Mouse (Mus musculus): ENCODE measurements around the gene Cnot10. TPM values are rescaled to one million over a fixed set of nuclear protein-coding genes. Genes with fewer than 3 reads are reported as not detected.

Cnot10 gene
- 10 to 100 TPM; 31.3 to 37.0 TPM for total RNA-seq (2021)
- long read RNA-seq, experiment 1, transcript Cnot10-201 (20 exons, 2,853 nt) = major isoform, 13 of 34 reads
- long read RNA-seq, experiment 1, partial matches to known transcripts = 2 of 34 reads
- long read RNA-seq, experiment 1, other reads (novel, unspliced or antisense) = 19 of 34 reads
- long read RNA-seq, experiment 2, transcript Cnot10-201 (20 exons, 2,853 nt) = major isoform, 20 of 47 reads
- long read RNA-seq, experiment 2, partial matches to known transcripts = 5 of 47 reads
- long read RNA-seq, experiment 2, other reads (novel, unspliced or antisense) = 22 of 47 reads

DNA sequence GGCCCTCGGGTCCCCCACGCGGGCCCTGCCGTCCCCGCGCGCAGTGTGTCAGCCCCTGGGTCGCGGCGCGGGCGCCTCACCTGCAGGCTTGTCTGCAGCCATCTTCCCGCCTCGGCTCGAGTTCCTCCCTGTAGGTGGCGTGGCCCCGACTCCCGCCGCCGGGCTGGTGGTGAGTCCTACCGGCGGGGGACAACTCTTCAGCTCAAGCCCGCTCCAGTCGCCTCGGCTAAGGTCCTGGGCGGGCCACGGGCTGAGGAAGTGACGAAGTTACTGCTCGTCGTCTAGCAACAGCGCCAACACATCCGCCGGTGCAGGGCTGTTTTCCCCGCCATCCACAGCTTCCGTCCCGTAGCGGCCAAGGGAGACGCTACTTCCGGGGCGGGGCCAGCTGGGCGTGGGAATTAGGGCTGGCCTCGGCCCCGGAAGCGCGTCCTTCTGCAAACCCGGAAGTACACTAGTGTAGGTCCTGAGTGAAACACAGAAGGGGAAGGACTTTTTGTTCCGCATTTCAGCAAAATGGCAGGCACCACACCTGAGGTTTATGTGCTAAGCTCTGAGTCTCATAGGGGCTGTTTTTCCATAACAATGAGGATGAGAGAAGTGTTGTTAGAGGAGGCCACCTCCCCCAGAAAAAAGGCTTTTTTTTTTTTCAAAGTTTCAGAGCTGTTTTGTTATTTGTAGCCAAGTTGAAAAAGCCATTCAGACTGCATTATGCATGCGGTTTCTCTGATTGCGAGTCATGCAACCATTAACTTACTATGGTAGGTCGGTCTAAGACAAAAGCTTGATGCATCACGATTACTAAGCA, at the start of gene Cnot10:
Cnot10 (minus strand) TSS at position 346 of the 808 bp plus-strand sequence.
- DNase-seq (ENCODE audit: low spot score in 2 of 2) = peak; percentile 96 to 98

- peak in 1 of 2 experiments; percentile 32 for DNase-seq (ENCODE audit: low spot score in 2 of 2)
Observed at GRCm38 (mm10) chr9:114688953-114689407, 49.0 kb upstream of the Cnot10 start.

DNA sequence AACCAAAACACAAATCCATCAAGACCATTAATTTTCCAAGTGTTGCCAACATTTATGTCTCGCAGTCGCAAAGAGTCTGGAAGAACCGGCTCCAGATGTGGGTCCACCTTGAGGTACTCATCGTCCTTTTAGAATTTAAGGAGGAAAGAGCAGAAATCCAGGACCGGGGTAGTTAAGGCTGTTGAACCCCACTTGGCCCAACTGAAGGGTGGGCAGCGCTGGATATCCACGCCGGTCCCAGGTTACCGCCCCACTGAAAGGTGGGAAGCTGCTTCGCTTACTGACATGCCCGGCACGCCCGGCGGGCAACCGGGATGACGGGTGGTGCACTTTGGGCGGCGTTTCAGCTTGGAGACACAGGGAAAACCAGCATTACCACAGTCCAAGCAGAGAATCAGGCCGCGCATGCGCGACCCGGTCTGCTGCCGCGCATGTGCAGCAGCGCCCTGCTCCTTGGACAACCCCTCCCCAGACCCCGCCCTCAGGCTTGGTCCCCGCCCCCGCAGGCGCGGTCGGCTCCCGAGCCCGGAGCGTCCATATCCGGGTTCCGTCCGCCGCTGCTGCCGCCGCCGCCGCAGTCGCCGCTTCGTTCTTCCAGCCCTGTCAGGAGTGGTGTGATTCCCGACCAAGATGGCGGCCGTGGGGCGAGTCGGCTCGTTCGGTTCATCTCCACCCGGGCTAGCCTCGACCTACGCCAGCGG, 48.4 kb upstream of the Cnot10 start, which contains the start of gene Dync1li1:
Dync1li1 (plus strand) TSS at position 539 of the 701 bp plus-strand sequence.
- peak; percentile 98 for DNase-seq (ENCODE audit: low spot score in 2 of 2)

- DNase-seq (ENCODE audit: low spot score in 2 of 2) = no peak
Observed at GRCm38 (mm10) chr9:114687639-114688038, 47.7 kb upstream of the Cnot10 start.

DNA sequence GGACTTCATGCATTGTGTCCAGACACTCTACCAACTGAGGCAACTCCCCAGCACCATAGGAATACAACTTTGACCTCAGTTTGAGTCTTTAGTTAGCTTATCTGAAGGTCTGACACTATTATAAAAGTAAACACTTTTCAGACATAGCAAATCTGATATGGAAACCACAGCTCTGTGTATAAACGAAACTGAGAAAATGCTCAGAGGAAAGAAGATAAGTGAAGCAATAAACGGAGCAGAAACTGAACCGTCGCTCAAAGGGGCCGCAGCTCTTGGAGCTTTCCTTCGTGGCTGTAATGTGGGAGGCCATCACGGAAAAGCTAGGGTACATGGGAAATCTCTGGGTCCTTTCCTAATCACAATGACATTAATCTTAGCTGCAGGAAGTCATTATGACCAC, 46.3 kb upstream of the Cnot10 start:
- DNase-seq (ENCODE audit: low spot score in 2 of 2) = no peak

DNA sequence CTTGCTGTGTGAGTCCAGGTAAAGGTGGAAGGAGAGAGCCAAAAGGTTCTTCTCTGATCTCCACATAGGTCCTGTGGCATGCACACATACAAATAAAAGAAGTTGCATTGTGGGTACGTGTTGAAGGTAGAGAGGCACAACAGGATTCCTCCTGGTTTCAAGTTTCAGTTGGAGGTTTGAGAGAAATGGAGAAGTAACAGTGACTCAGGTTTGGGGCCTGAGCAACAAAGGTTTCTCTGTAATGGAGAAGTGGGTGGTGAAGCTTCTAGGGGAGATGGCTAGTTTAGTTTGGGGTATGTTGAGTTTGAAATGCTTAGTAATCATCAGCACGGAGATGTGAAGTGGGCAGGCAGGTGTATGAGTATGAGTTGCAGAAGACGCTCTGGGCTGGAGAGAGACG, 42.2 kb upstream of the Cnot10 start:
- DNase-seq (ENCODE audit: low spot score in 2 of 2) = no peak

GRCm38 (mm10) chr9:114680531-114680930, 40.5 kb upstream of the Cnot10 start:
- DNase-seq (ENCODE audit: low spot score in 2 of 2) = no peak

DNA sequence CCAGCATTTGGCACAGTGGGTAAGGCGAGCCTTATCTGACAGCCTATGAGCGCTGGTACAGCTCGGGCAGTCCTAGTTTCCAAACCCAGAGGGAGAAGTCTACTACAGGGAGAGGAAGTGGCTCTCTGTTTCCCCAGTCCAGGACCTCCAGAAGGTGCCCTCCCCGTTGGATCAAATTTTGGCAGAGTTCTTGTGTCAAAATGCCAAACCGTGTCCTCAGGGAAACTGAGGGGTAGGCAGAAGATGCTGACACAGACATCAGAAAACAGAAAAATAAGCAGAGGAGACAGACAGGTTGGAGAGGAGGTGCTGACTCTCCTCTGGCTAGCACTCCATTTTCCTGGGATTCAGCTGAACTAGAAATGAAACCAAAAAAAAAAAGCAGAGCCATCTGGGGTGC, 40.0 kb upstream of the Cnot10 start:
- no peak for DNase-seq (ENCODE audit: low spot score in 2 of 2)

GRCm38 (mm10) chr9:114678576-114678975, 38.6 kb upstream of the Cnot10 start:
- DNase-seq (ENCODE audit: low spot score in 2 of 2) = no peak

DNA sequence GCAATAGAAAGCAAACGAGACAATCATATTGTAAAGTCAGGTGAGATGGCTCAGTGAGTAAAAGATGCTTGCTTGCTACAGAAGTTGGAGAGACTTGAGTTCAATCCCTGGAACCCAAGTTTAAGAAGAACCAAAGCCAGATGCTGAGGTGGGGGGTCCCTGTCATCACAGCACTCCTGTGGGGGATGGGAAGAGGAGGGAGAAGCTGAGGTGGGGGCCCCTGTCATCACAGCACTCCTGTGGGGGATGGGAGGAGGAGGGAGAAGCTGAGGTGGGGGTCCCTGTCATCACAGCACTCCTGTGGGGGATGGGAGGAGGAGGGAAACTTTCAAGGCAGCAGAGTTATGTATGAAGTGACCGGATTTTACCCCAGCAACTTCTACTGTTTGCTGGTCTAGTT, 33.6 kb upstream of the Cnot10 start:
- DNase-seq (ENCODE audit: low spot score in 2 of 2) = no peak

DNA sequence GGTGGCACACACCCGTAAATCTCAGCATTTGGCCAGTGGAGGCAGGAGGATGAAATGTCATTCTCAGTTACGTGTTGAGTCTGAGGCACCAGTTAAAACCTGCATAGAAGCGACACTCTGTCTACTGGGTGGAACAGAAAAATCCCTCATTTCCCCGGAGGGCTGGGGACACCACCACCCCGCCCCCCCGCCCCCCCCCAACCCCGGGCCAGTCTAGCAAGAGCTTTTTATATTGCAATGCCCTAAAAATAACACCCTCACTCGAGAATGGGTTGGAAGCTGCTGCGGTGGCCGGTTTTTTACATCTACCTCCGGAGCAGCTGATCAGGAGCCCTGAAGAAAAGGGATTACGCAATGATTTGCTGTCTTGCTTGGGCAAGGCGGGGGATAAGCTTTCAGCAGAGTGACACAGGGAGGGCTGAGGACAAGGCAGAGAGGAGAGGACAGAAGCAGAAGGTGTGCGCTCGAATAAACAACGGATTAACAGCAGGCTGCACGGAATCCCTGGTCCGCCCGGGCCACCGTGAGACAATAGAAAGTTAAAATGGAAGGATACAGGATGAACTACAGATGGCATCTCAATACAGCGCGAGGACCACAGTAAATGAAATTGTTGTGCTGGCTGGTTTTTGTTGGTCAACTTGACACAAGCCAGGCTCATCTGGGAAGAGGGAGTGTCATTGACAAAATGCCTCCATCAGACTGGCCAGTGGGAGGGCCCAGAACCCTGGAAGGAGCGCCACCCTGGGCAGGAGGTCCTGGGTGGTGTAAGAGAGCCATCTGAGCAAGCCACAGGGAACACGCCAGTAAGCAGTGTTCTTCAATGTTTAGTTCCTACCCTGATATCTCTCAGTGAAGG, 32.9 kb upstream of the Cnot10 start:
- DNase-seq (ENCODE audit: low spot score in 2 of 2) = no peak

DNA sequence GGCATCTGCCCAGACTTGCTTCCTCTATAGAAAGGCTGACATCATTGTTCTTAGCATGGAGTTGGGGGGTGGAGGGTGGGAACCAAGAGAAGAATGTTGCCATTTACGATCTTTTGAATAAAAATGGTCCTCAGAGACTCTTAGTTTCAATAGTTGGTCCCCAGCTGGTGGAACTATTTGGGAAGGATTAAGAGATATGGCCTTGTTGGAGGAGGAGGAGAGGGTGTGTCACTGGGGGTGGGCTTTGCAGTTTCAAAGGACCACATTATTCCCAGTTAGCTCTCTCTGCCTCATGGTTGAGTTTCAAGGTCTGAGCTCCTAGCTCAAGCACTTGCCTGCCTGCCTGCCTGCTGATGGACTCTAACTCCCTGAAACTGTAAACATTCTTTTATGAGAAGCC, 32.0 kb upstream of the Cnot10 start:
- DNase-seq (ENCODE audit: low spot score in 2 of 2) = no peak

DNA sequence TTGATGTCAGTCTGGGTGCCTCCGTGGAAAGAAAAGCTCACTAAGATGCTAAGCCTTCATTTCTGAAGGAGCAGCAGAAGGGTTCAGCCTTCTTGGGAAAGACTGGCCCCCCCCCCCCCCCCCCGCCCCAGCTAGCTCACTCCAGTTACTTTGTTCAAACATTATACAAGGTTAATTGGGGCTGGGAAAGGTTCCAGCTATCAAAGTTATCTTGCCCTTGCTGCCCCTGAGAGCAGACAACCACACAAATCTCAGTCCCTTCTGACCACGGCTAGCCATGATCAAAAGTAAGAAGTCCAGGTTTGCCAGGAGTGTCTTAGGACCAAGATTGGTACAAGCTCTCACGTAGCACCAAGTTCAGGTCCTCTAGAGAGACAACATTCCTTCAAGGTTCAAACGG, 29.0 kb upstream of the Cnot10 start:
- no peak for DNase-seq (ENCODE audit: low spot score in 2 of 2)

GRCm38 (mm10) chr9:114668047-114668446, 28.1 kb upstream of the Cnot10 start:
- DNase-seq (ENCODE audit: low spot score in 2 of 2) = no peak

DNA sequence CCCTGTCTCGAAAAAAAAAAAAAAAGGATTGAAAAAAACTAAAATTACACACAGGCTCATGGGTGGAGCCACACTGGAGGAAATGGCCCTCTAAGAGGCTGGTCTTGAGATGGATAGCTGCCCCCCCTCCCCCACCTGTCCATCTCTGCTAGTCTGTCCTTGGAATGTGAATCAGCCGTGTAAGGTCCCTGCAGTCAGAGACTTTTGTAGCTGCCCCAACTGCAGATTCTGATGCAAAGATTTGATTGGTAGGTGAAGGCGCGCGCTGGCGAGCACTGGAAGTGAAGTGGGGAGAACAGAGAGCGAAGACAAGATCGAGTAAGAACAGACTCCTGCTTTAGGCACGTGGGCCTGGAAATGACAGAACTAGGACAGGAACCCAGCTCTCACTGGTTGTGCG, 26.9 kb upstream of the Cnot10 start:
- no peak for DNase-seq (ENCODE audit: low spot score in 2 of 2)

- DNase-seq (ENCODE audit: low spot score in 2 of 2) = no peak
Observed at GRCm38 (mm10) chr9:114663782-114664181, 23.8 kb upstream of the Cnot10 start.

DNA sequence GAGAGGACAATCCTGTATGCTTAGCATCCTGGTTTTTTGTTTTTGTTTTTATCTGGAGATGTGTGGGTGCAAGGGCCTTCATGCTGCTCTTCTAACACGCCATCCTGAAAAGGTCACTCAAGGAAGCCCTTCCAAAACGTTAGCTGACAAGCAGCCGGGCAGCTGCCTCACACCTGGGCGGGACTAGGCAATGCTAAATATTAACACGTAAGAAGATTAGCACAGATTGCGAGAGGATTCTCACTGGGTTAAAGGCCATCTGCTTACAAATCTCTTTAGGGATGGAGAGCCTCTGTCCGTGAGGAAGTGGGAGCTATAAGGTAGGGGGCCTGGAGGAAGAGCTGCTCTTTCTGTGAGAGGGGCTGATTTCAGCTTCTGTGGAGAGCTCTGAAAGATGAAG, 22.0 kb upstream of the Cnot10 start:
- no peak for DNase-seq (ENCODE audit: low spot score in 2 of 2)

GRCm38 (mm10) chr9:114660983-114661382, 21.0 kb upstream of the Cnot10 start:
- no peak for DNase-seq (ENCODE audit: low spot score in 2 of 2)

DNA sequence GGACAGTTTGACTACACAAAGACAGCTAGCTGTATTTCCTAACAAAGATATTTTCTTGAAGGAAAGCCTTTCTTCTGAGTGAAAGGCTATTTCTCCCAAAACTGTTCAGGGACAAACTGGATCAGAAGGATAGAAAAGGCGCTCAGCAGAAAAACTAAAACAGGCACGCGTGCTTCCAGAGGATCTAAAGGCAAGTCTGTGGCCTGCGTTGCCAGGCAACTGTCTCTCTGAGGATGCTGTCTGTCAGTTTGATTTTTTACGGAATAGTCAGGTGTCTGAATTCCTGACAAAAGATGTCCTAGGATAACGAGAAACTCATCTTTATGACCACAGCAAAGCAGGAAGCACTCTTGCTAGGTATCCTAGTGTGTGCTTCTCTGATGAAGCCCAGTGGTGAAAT, 20.5 kb upstream of the Cnot10 start:
- DNase-seq (ENCODE audit: low spot score in 2 of 2) = no peak

- no peak for DNase-seq (ENCODE audit: low spot score in 2 of 2)
Observed at GRCm38 (mm10) chr9:114656701-114657100, 16.7 kb upstream of the Cnot10 start.

- DNase-seq (ENCODE audit: low spot score in 2 of 2) = no peak
Observed at GRCm38 (mm10) chr9:114655356-114655755, 15.4 kb upstream of the Cnot10 start.

Measured in gastrocnemius, postnatal 4 days (tissue).